Mouse (Mus musculus) cerebellum, postnatal 36 days (tissue): ENCODE results near the gene Samd8.

ENCODE experiments used
- DNase-seq, 2 experiments: peaks; one replicate each; pipeline ENCODE4 v3.0.0; 2021 to 2022; ENCODE audit warnings: mixed read lengths in 2 of 2

Gene Samd8

GRCm38 (mm10) chr14:21831830-21832403 lies 81.6 kb downstream of the Samd8 start:
- no peak for DNase-seq

DNA sequence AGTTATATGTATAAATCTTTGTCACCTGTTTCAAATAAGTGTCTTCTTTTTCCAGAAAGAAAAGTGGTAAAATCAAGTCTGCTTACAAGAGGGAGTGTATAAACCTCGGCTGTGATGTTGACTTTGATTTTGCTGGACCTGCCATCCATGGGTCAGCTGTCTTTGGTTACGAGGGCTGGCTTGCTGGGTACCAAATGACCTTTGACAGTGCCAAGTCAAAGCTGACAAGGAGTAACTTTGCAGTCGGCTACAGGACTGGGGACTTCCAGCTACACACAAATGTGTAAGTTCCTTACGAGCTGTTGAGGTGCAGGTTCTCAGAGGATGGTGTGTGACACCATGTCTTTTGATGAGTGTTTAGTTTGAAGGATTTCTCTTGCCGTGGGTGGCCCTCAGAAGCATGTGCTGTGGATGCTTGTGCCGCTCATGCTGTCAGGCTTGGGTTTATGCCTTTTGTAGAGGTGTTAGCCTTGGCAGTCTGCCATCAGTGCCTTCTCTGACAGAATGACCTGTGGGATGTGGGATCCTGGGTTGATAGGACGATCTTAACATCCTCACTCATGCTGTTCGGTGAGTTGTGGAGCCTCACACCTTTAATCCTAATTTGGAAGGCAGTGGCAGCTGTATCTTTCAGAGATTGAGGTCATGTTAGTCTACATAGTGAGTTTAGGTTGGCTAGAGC lies 88.1 kb downstream of the Samd8 start:
- peak; percentile 13 to 35 for DNase-seq

DNA sequence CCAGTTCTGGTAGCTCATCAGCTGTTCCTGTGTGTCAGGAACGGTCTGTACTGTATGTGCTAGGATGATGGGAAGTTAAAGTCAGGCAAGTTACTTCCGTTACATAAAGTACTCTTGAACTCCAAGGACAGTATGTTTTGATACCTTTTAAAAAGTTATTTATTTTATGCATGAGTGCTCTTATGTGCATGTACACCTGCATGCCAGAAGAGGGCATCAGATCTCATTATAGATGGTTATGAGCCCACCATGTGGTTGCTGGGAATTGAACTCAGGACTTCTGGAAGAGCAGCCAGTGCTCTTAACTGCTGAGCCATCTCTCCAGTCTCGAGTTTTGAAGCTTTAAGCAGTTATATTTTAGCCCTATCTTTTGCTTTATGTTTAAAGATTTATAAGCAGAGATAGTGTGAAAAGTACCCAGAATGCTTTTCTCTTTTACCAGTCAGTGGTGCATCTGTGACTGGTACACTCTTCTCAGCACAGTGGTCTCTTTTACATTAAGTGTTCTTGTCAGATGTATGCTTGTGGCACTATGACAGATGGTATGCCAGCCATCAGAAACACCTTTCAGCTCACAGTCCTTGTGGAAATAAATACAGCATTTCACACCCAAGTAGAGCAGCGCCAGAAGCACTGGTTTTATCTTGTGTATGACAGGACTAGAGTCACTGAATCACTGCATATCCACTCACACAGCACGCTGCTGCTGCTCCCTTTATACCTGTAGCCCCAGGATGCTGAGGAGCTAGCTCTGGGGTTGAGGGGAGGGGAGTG lies 91.7 kb downstream of the Samd8 start:
- no peak for DNase-seq

DNA sequence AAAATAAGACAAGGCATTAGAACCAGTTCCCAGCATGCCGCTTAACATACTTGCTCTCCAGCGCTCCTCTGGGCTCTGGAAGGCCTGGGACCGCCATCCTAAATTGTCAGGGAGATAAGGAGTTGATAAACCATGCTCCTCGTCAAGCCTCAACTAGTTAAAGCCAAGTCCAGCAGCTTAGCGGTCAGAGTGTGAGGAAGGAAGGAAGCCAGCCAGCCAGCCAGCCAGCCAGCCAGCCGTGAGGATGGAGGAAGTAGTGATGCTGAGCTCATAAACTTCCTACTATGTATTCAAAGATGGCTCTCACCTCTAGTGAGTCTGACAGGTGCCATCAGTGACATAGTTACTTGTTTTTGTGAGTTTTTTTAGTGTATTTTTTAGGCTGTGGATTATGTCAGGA lies 92.9 kb downstream of the Samd8 start:
- DNase-seq = no peak

- DNase-seq = no peak
Measured at GRCm38 (mm10) chr14:21846827-21847380, 96.6 kb downstream of the Samd8 start.

- DNase-seq = peak; percentile 61 to 63
Measured at GRCm38 (mm10) chr14:21847381-21848165, 97.2 kb downstream of the Samd8 start.
